Mouse (Mus musculus): ENCODE measurements around the gene Clic5. TPM values are rescaled to one million over a fixed set of nuclear protein-coding genes. Genes with fewer than 3 reads are reported as not detected.

The Clic5 gene
- polyA plus RNA-seq (2016; fragmentation: Nextera tagmentation; extraction: Ambion mirVana) = 0.17 and 0.29 TPM in 2 replicates

- Histone ChIP-seq H3K27me3 (ENCODE audit: insufficient read depth, poor library complexity, severe bottlenecking) (peaks cover 50% of the 10 kb centered on the region), H3K27ac (no peak within 1 kb of the TSS), H3K4me3 (peak within 1 kb of the TSS; percentile 60), H3K9me3 (no peaks in the 10 kb centered on the region), H3K36me3 (no peaks in the 10 kb centered on the region), H3K4me1 (replicated peaks) (peaks cover 17% of the 10 kb centered on the region)
- DNase-seq (ENCODE audit: low spot score) = no peak
- WGBS = 3% methylated on average over 24 of the region's 24 CpGs
Measured at GRCm38 (mm10) chr17:44188042-44188768, at the start of gene Clic5. Gene Clic5 (plus strand): TSS chr17:44188584.

- no peaks in the 10 kb centered on the region for H3K36me3 ChIP-seq
- no peak overlapping the region for H3K27ac ChIP-seq
- DNase-seq (ENCODE audit: low spot score) = no peak
- no peaks in the 10 kb centered on the region for H3K9me3 ChIP-seq
- H3K4me1 ChIP-seq (replicated peaks) = 0 out of 2 replicates have a peak, but pooled peaks cover 3% of the 10 kb centered on the region
- H3K27me3 ChIP-seq (ENCODE audit: insufficient read depth, poor library complexity, severe bottlenecking) = no peaks in the 10 kb centered on the region
- WGBS = 83% methylated on average over 1 of the region's 1 CpGs
- H3K4me3 ChIP-seq = no peak overlapping the region
Measured at GRCm38 (mm10) chr17:44145806-44146205, 42.6 kb upstream of the Clic5 start.

- no peak for DNase-seq (ENCODE audit: low spot score)
- Histone ChIP-seq H3K9me3 (no peaks in the 10 kb centered on the region), H3K36me3 (no peaks in the 10 kb centered on the region), H3K27ac (no peak overlapping the region), H3K27me3 (ENCODE audit: insufficient read depth, poor library complexity, severe bottlenecking) (no peaks in the 10 kb centered on the region), H3K4me1 (replicated peaks) (0 out of 2 replicates have a peak, but pooled peaks cover 3% of the 10 kb centered on the region), H3K4me3 (no peak overlapping the region)
- WGBS = 94% methylated on average over 5 of the region's 5 CpGs
Measured at GRCm38 (mm10) chr17:44148109-44148846, 40.1 kb upstream of the Clic5 start.

- Histone ChIP-seq H3K4me1 (replicated peaks) (0 out of 2 replicates have a peak, but pooled peaks cover 3% of the 10 kb centered on the region), H3K4me3 (no peak overlapping the region), H3K9me3 (no peaks in the 10 kb centered on the region), H3K27ac (no peak overlapping the region), H3K36me3 (no peaks in the 10 kb centered on the region), H3K27me3 (ENCODE audit: insufficient read depth, poor library complexity, severe bottlenecking) (no peaks in the 10 kb centered on the region)
- WGBS = 65% methylated on average over 3 of the region's 3 CpGs
- peak; percentile 18 for DNase-seq (ENCODE audit: low spot score)
Measured at GRCm38 (mm10) chr17:44151130-44151529, 37.3 kb upstream of the Clic5 start.

GRCm38 (mm10) chr17:44151889-44152288, 36.5 kb upstream of the Clic5 start:
- 84% methylated on average over 8 of the region's 8 CpGs for WGBS
- Histone ChIP-seq H3K9me3 (no peaks in the 10 kb centered on the region), H3K4me1 (replicated peaks) (0 out of 2 replicates have a peak, but pooled peaks cover 3% of the 10 kb centered on the region), H3K27me3 (ENCODE audit: insufficient read depth, poor library complexity, severe bottlenecking) (no peaks in the 10 kb centered on the region), H3K36me3 (no peaks in the 10 kb centered on the region), H3K27ac (no peak overlapping the region), H3K4me3 (no peak overlapping the region)
- no peak for DNase-seq (ENCODE audit: low spot score)

GRCm38 (mm10) chr17:44153871-44154270, 34.5 kb upstream of the Clic5 start:
- WGBS = 44% methylated on average over 5 of the region's 5 CpGs
- Histone ChIP-seq H3K4me1 (replicated peaks) (no peaks in the 10 kb centered on the region), H3K4me3 (no peak overlapping the region), H3K36me3 (no peaks in the 10 kb centered on the region), H3K9me3 (no peaks in the 10 kb centered on the region), H3K27me3 (ENCODE audit: insufficient read depth, poor library complexity, severe bottlenecking) (no peaks in the 10 kb centered on the region), H3K27ac (no peak overlapping the region)
- DNase-seq (ENCODE audit: low spot score) = no peak

GRCm38 (mm10) chr17:44155204-44155603, 33.2 kb upstream of the Clic5 start:
- H3K27ac ChIP-seq = no peak overlapping the region
- H3K27me3 ChIP-seq (ENCODE audit: insufficient read depth, poor library complexity, severe bottlenecking) = no peaks in the 10 kb centered on the region
- no peaks in the 10 kb centered on the region for H3K36me3 ChIP-seq
- H3K9me3 ChIP-seq = no peaks in the 10 kb centered on the region
- WGBS = 80% methylated on average over 2 of the region's 2 CpGs
- H3K4me3 ChIP-seq = no peak overlapping the region
- H3K4me1 ChIP-seq (replicated peaks) = no peaks in the 10 kb centered on the region
- DNase-seq (ENCODE audit: low spot score) = no peak

GRCm38 (mm10) chr17:44158186-44158585, 30.2 kb upstream of the Clic5 start:
- Histone ChIP-seq H3K9me3 (no peaks in the 10 kb centered on the region), H3K36me3 (no peaks in the 10 kb centered on the region), H3K4me3 (no peak overlapping the region), H3K27ac (no peak overlapping the region), H3K27me3 (ENCODE audit: insufficient read depth, poor library complexity, severe bottlenecking) (no peaks in the 10 kb centered on the region), H3K4me1 (replicated peaks) (peaks cover 8% of the 10 kb centered on the region; the same call in 1 of the 2 replicates)
- 70% methylated on average over 1 of the region's 1 CpGs for WGBS
- DNase-seq (ENCODE audit: low spot score) = no peak

GRCm38 (mm10) chr17:44160449-44160848, 27.9 kb upstream of the Clic5 start:
- 92% methylated on average over 11 of the region's 11 CpGs for WGBS

GRCm38 (mm10) chr17:44162514-44162913, 25.9 kb upstream of the Clic5 start:
- Histone ChIP-seq H3K27me3 (ENCODE audit: insufficient read depth, poor library complexity, severe bottlenecking) (no peaks in the 10 kb centered on the region), H3K4me3 (no peak overlapping the region), H3K36me3 (no peaks in the 10 kb centered on the region), H3K9me3 (no peaks in the 10 kb centered on the region), H3K27ac (no peak overlapping the region), H3K4me1 (replicated peaks) (peaks cover 8% of the 10 kb centered on the region; the same call in 1 of the 2 replicates)
- DNase-seq (ENCODE audit: low spot score) = no peak
- 55% methylated on average over 5 of the region's 5 CpGs for WGBS

More at GRCm38 (mm10) chr17:44160449-44160848, 27.9 kb upstream of the Clic5 start:
- H3K27ac ChIP-seq = no peak overlapping the region
- no peak for DNase-seq (ENCODE audit: low spot score)
- H3K9me3 ChIP-seq = no peaks in the 10 kb centered on the region
- no peak overlapping the region for H3K4me3 ChIP-seq
- no peaks in the 10 kb centered on the region for H3K27me3 ChIP-seq (ENCODE audit: insufficient read depth, poor library complexity, severe bottlenecking)
- H3K4me1 ChIP-seq (replicated peaks) = peaks cover 8% of the 10 kb centered on the region; the same call in 1 of the 2 replicates
- H3K36me3 ChIP-seq = no peaks in the 10 kb centered on the region

- H3K36me3 ChIP-seq = no peaks in the 10 kb centered on the region
- DNase-seq (ENCODE audit: low spot score) = no peak
- H3K4me1 ChIP-seq (replicated peaks) = peaks cover 8% of the 10 kb centered on the region; the same call in 1 of the 2 replicates
- no peak overlapping the region for H3K27ac ChIP-seq
- H3K9me3 ChIP-seq = no peaks in the 10 kb centered on the region
- no peak overlapping the region for H3K4me3 ChIP-seq
- H3K27me3 ChIP-seq (ENCODE audit: insufficient read depth, poor library complexity, severe bottlenecking) = no peaks in the 10 kb centered on the region
- WGBS = 77% methylated on average over 5 of the region's 5 CpGs
Measured at GRCm38 (mm10) chr17:44162935-44163334, 25.4 kb upstream of the Clic5 start.

- Histone ChIP-seq H3K4me1 (replicated peaks) (peaks cover 8% of the 10 kb centered on the region; the same call in 1 of the 2 replicates), H3K27me3 (ENCODE audit: insufficient read depth, poor library complexity, severe bottlenecking) (no peaks in the 10 kb centered on the region), H3K36me3 (no peaks in the 10 kb centered on the region), H3K4me3 (no peak overlapping the region), H3K27ac (no peak overlapping the region), H3K9me3 (no peaks in the 10 kb centered on the region)
- 82% methylated on average over 11 of the region's 11 CpGs for WGBS
- DNase-seq (ENCODE audit: low spot score) = no peak
Measured at GRCm38 (mm10) chr17:44165730-44166347, 22.5 kb upstream of the Clic5 start.
